Mouse (Mus musculus): ENCODE measurements at regions not wholly inside any gene's neighbourhood (a gene's known extent, or its start where the extent isn't known, plus 50 kb on each side); places are given as distances from the start of the nearest gene placed in this dataset.

GRCm38 (mm10) chr13:45275391-45275790 is 114.2 kb upstream of the Mylip start:
- no peak for DNase-seq (ENCODE audit: low read depth in 1 of 2, low spot score in 2 of 2)

- DNase-seq (ENCODE audit: low read depth in 1 of 2, low spot score in 2 of 2), result no peak
These were observed 111.6 kb upstream of the Mylip start for GRCm38 (mm10) chr13:45277842-45278416.

- DNase-seq (ENCODE audit: low read depth in 1 of 2, low spot score in 2 of 2), result no peak
These were observed 108.4 kb upstream of the Mylip start for GRCm38 (mm10) chr13:45281106-45281505.

GRCm38 (mm10) chr13:45286651-45287050 is 102.9 kb upstream of the Mylip start:
- no peak for DNase-seq (ENCODE audit: low read depth in 1 of 2, low spot score in 2 of 2)

GRCm38 (mm10) chr13:45287217-45287616 is 102.3 kb upstream of the Mylip start:
- no peak for DNase-seq (ENCODE audit: low read depth in 1 of 2, low spot score in 2 of 2)

- DNase-seq (ENCODE audit: low read depth in 1 of 2, low spot score in 2 of 2), result no peak
These were observed 99.6 kb upstream of the Mylip start for GRCm38 (mm10) chr13:45289976-45290375.

- DNase-seq (ENCODE audit: low read depth in 1 of 2, low spot score in 2 of 2), result no peak
These were observed 94.9 kb upstream of the Mylip start for GRCm38 (mm10) chr13:45294691-45295090.

- DNase-seq (ENCODE audit: low read depth in 1 of 2, low spot score in 2 of 2), result no peak
These were observed 88.9 kb upstream of the Mylip start for GRCm38 (mm10) chr13:45300610-45301009.

GRCm38 (mm10) chr13:45301191-45301905 is 88.2 kb upstream of the Mylip start:
- no peak for DNase-seq (ENCODE audit: low read depth in 1 of 2, low spot score in 2 of 2)

GRCm38 (mm10) chr13:45302796-45303195 is 86.7 kb upstream of the Mylip start:
- no peak for DNase-seq (ENCODE audit: low read depth in 1 of 2, low spot score in 2 of 2)

GRCm38 (mm10) chr13:45306177-45306576 is 83.4 kb upstream of the Mylip start:
- no peak for DNase-seq (ENCODE audit: low read depth in 1 of 2, low spot score in 2 of 2)

- no peak for DNase-seq (ENCODE audit: low read depth in 1 of 2, low spot score in 2 of 2)
These were observed 82.3 kb upstream of the Mylip start for GRCm38 (mm10) chr13:45307226-45307625.

GRCm38 (mm10) chr13:45319646-45320045 is 69.9 kb upstream of the Mylip start:
- no peak for DNase-seq (ENCODE audit: low read depth in 1 of 2, low spot score in 2 of 2)

GRCm38 (mm10) chr13:45325736-45326293 is 63.7 kb upstream of the Mylip start:
- no peak for DNase-seq (ENCODE audit: low read depth in 1 of 2, low spot score in 2 of 2)

- no peak for DNase-seq (ENCODE audit: low read depth in 1 of 2, low spot score in 2 of 2)
These were observed 62.8 kb upstream of the Mylip start for GRCm38 (mm10) chr13:45326751-45327150.

GRCm38 (mm10) chr13:45330561-45330960 is 59.0 kb upstream of the Mylip start:
- DNase-seq (ENCODE audit: low read depth in 1 of 2, low spot score in 2 of 2), result no peak

- DNase-seq (ENCODE audit: low read depth in 1 of 2, low spot score in 2 of 2), result no peak
These were observed 57.5 kb upstream of the Mylip start for GRCm38 (mm10) chr13:45332031-45332430.

GRCm38 (mm10) chr13:45333634-45334033 is 55.9 kb upstream of the Mylip start:
- no peak for DNase-seq (ENCODE audit: low read depth in 1 of 2, low spot score in 2 of 2)
